Mouse (Mus musculus): ENCODE data around the gene Slc25a47.
A peak's percentile ranks its signal among the peaks of the same experiment; 100 is the strongest.

GRCm38 (mm10) chr12:108850886-108851285 is 15.0 kb downstream of the Slc25a47 start:
- TF ChIP-seq CTCF (IDR thresholded peaks at IDR 0.05; ENCODE audit: low read depth), result no peak
- peak; percentile 35; the same call in 1 of the 2 replicates for TF ChIP-seq EP300 (IDR thresholded peaks at IDR 0.05; ENCODE audit: low read depth)

All from liver, postnatal 0 days (tissue).